Mouse (Mus musculus) regulatory T cell (primary cell): ENCODE data around the gene Ap1s2.

Source experiments
- in situ Hi-C: fragments of 300-600 bp; cut with MboI, MseI; formaldehyde crosslinking; loops from one replicate; pipeline ENCODE4 v1.15.1; 2025; ENCODE audit warnings: high pct_unique_total_duplicates

Ap1s2 gene

GRCm38 (mm10) chrX:163908337-163909250 is at the start of gene Ap1s2:
Gene Ap1s2 (plus strand): TSS chrX:163909017.
- in situ Hi-C loops = no loop called here

GRCm38 (mm10) chrX:163867711-163868379 is 41.0 kb upstream of the Ap1s2 start:
- in situ Hi-C loops = no loop called here

GRCm38 (mm10) chrX:163868659-163869278 is 40.0 kb upstream of the Ap1s2 start:
- in situ Hi-C loops = no loop called here

GRCm38 (mm10) chrX:163875932-163876331 is 32.9 kb upstream of the Ap1s2 start:
- in situ Hi-C loops = no loop called here

- in situ Hi-C loops = no loop called here
Measured at GRCm38 (mm10) chrX:163876636-163877035, 32.2 kb upstream of the Ap1s2 start.

- in situ Hi-C loops = no loop called here
Measured at GRCm38 (mm10) chrX:163879039-163879438, 29.8 kb upstream of the Ap1s2 start.

- in situ Hi-C loops = no loop called here
Measured at GRCm38 (mm10) chrX:163879461-163879860, 29.4 kb upstream of the Ap1s2 start.

- in situ Hi-C loops = no loop called here
Measured at GRCm38 (mm10) chrX:163885539-163885981, 23.3 kb upstream of the Ap1s2 start.

- in situ Hi-C loops = no loop called here
Measured at GRCm38 (mm10) chrX:163897354-163897753, 11.5 kb upstream of the Ap1s2 start.

- in situ Hi-C loops = no loop called here
Measured at GRCm38 (mm10) chrX:163899431-163900020, 9.3 kb upstream of the Ap1s2 start.

- in situ Hi-C loops = no loop called here
Measured at GRCm38 (mm10) chrX:163906861-163907260, 2.0 kb upstream of the Ap1s2 start.

GRCm38 (mm10) chrX:163908003-163908336 is 847 bp upstream of the Ap1s2 start:
- in situ Hi-C loops = no loop called here

GRCm38 (mm10) chrX:163909381-163909780 is 564 bp downstream of the Ap1s2 start:
- in situ Hi-C loops = no loop called here

- in situ Hi-C loops = no loop called here
Measured at GRCm38 (mm10) chrX:163912791-163913190, 4.0 kb downstream of the Ap1s2 start.

GRCm38 (mm10) chrX:163929550-163929949 is 20.7 kb downstream of the Ap1s2 start:
- in situ Hi-C loops = no loop called here

GRCm38 (mm10) chrX:163934731-163935130 is 25.9 kb downstream of the Ap1s2 start:
- in situ Hi-C loops = no loop called here

- in situ Hi-C loops = no loop called here
Measured at GRCm38 (mm10) chrX:163938587-163938986, 29.8 kb downstream of the Ap1s2 start.

GRCm38 (mm10) chrX:163944381-163944780 is 35.6 kb downstream of the Ap1s2 start:
- in situ Hi-C loops = no loop called here

GRCm38 (mm10) chrX:163951618-163952017 is 42.8 kb downstream of the Ap1s2 start:
- in situ Hi-C loops = loop anchor here (25.0 kb wide), 1 partner anchor 461 kb away; the partner anchor contains the start of gene Piga

GRCm38 (mm10) chrX:163957381-163957780 is 48.6 kb downstream of the Ap1s2 start:
- in situ Hi-C loops = loop anchor here (25.0 kb wide), 1 partner anchor 455 kb away; the partner anchor contains the start of gene Piga

GRCm38 (mm10) chrX:163957803-163958466 is 49.1 kb downstream of the Ap1s2 start:
- in situ Hi-C loops = loop anchor here (25.0 kb wide), 1 partner anchor 454 kb away; the partner anchor contains the start of gene Piga
